Mouse (Mus musculus): ENCODE measurements around the gene Msgn1. TPM values are rescaled to one million over a fixed set of nuclear protein-coding genes. Genes with fewer than 3 reads are reported as not detected.

Msgn1 gene
- polyA plus RNA-seq, 1 experiment from 2014 or later = not detected

DNA sequence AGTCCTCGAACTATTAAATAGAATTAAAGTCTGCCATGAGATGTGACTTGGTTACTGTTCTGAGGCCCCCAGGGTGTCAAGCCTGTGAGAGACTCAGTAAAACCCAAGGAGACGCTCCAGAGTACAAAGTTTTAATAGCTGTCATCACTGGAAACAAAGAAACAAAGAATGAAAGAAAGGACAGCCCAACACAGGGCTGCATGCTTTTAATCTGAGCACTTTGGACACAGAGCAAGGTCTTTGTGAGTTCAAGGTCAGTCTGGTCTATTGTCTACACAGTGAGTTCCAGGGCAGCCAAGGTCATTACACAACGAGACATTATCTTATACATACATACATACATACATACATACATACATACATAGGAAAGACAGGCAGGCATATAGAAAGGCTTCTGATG, 7.7 kb upstream of the Msgn1 start:
- Histone ChIP-seq H3K4me3 (ENCODE audit: low read depth, low read length) (no peak overlapping the region), H3K27me3 (replicated peaks; ENCODE audit: control insufficient read depth, insufficient read depth, low read length) (no peaks in the 10 kb centered on the region), H3K27ac (ENCODE audit: low read depth, low read length) (no peak overlapping the region), H3K9ac (ENCODE audit: low read depth, low read length) (no peak overlapping the region), H3K4me2 (replicated peaks; ENCODE audit: low read depth) (no peak overlapping the region), H3K4me1 (replicated peaks; ENCODE audit: control insufficient read depth, insufficient read depth, low read length) (no peaks in the 10 kb centered on the region), H3K36me3 (ENCODE audit: control insufficient read depth, insufficient read depth) (no peaks in the 10 kb centered on the region), H3K9me3 (ENCODE audit: control insufficient read depth) (no peaks in the 10 kb centered on the region)
- TF ChIP-seq CTCF (IDR thresholded peaks at IDR 0.05; ENCODE audit: low read depth) = no peak
- WGBS = 74% methylated on average over 3 of the region's 3 CpGs
- ATAC-seq = no peak

DNA sequence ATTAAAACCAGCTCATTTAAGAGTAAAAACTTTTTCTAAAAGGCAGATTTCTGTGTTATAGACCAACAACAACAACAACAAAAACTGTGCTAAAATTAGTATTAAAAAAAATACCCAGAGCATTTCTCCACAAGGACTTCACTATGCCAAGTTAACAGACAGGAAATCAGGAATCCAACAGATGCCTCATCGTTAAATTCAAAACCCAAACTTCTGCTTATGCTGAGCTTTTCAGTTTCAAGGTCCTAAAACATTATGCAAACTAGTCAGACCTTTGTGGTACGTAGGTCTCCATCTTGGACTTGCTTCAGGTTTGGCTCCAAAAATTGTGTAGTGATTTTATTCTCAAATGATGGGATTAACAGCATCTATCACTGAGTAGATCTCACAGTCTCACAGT, 6.8 kb upstream of the Msgn1 start:
- no peak overlapping the region for H3K4me2 ChIP-seq (replicated peaks; ENCODE audit: low read depth)
- H3K27ac ChIP-seq (ENCODE audit: low read depth, low read length) = no peak overlapping the region
- no peaks in the 10 kb centered on the region for H3K27me3 ChIP-seq (replicated peaks; ENCODE audit: control insufficient read depth, insufficient read depth, low read length)
- no peak overlapping the region for H3K9ac ChIP-seq (ENCODE audit: low read depth, low read length)
- 89% methylated on average over 2 of the region's 2 CpGs for WGBS
- no peak for TF ChIP-seq CTCF (IDR thresholded peaks at IDR 0.05; ENCODE audit: low read depth)
- no peak for ATAC-seq
- no peaks in the 10 kb centered on the region for H3K9me3 ChIP-seq (ENCODE audit: control insufficient read depth)
- no peaks in the 10 kb centered on the region for H3K36me3 ChIP-seq (ENCODE audit: control insufficient read depth, insufficient read depth)
- no peak overlapping the region for H3K4me3 ChIP-seq (ENCODE audit: low read depth, low read length)
- H3K4me1 ChIP-seq (replicated peaks; ENCODE audit: control insufficient read depth, insufficient read depth, low read length) = no peaks in the 10 kb centered on the region

- no peaks in the 10 kb centered on the region for H3K9me3 ChIP-seq (ENCODE audit: control insufficient read depth)
- no peak overlapping the region for H3K9ac ChIP-seq (ENCODE audit: low read depth, low read length)
- no peaks in the 10 kb centered on the region for H3K27me3 ChIP-seq (replicated peaks; ENCODE audit: control insufficient read depth, insufficient read depth, low read length)
- no peak overlapping the region for H3K27ac ChIP-seq (ENCODE audit: low read depth, low read length)
- H3K4me1 ChIP-seq (replicated peaks; ENCODE audit: control insufficient read depth, insufficient read depth, low read length) = no peaks in the 10 kb centered on the region
- no peak for TF ChIP-seq CTCF (IDR thresholded peaks at IDR 0.05; ENCODE audit: low read depth)
- no peak overlapping the region for H3K4me3 ChIP-seq (ENCODE audit: low read depth, low read length)
- H3K4me2 ChIP-seq (replicated peaks; ENCODE audit: low read depth) = no peak overlapping the region
- H3K36me3 ChIP-seq (ENCODE audit: control insufficient read depth, insufficient read depth) = no peaks in the 10 kb centered on the region
- ATAC-seq = no peak
Observed at GRCm38 (mm10) chr12:11214776-11215175, 6.0 kb upstream of the Msgn1 start.

DNA sequence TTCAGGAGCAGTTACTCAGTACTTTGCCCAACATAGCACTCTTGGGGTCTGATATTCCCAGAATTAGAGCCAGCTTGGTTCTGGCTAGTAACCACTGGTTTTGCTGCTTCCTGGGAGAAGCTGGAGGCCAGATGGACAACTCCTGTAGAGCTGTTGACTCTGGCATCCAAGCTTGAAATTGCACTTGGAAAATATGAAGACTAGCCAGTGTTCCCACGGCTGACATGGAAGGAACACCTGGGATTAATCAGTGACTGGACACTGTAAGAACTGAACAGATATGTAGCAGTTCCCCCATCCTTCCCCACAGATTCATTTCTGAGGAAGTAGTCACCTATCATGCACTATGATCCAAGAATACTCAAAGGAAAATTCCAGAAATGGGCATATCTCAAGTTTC, 4.1 kb upstream of the Msgn1 start:
- no peak overlapping the region for H3K27ac ChIP-seq (ENCODE audit: low read depth, low read length)
- H3K9me3 ChIP-seq (ENCODE audit: control insufficient read depth) = no peaks in the 10 kb centered on the region
- TF ChIP-seq CTCF (IDR thresholded peaks at IDR 0.05; ENCODE audit: low read depth) = no peak
- H3K27me3 ChIP-seq (replicated peaks; ENCODE audit: control insufficient read depth, insufficient read depth, low read length) = no peaks in the 10 kb centered on the region
- H3K4me2 ChIP-seq (replicated peaks; ENCODE audit: low read depth) = no peak overlapping the region
- H3K4me1 ChIP-seq (replicated peaks; ENCODE audit: control insufficient read depth, insufficient read depth, low read length) = no peaks in the 10 kb centered on the region
- 70% methylated on average over 1 of the region's 1 CpGs for WGBS
- H3K36me3 ChIP-seq (ENCODE audit: control insufficient read depth, insufficient read depth) = no peaks in the 10 kb centered on the region
- ATAC-seq = no peak
- no peak overlapping the region for H3K4me3 ChIP-seq (ENCODE audit: low read depth, low read length)
- H3K9ac ChIP-seq (ENCODE audit: low read depth, low read length) = no peak overlapping the region

DNA sequence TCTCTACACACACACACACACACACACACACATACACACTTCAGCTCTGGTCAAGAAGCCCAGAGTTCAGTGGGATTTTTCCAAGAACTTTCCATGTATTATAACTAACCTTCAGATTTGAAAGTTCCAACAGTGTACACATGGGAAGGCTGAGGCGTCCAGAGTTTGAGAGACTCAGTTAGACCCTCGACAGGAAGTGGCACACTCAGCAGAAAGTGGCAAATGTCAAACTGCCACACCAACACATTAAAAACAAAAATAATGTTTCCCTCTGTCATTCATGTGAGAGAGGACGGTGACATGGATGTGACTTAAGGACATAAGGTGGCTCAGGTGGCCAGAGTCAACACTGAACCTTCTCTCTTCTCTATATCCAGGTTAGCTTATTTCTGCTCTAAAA, 1.6 kb upstream of the Msgn1 start:
- Histone ChIP-seq H3K27me3 (replicated peaks; ENCODE audit: control insufficient read depth, insufficient read depth, low read length) (no peaks in the 10 kb centered on the region), H3K4me1 (replicated peaks; ENCODE audit: control insufficient read depth, insufficient read depth, low read length) (no peaks in the 10 kb centered on the region), H3K9me3 (ENCODE audit: control insufficient read depth) (no peaks in the 10 kb centered on the region), H3K36me3 (ENCODE audit: control insufficient read depth, insufficient read depth) (no peaks in the 10 kb centered on the region), H3K4me3 (ENCODE audit: low read depth, low read length) (no peak overlapping the region), H3K9ac (ENCODE audit: low read depth, low read length) (no peak overlapping the region), H3K4me2 (replicated peaks; ENCODE audit: low read depth) (no peak overlapping the region), H3K27ac (ENCODE audit: low read depth, low read length) (no peak overlapping the region)
- TF ChIP-seq CTCF (IDR thresholded peaks at IDR 0.05; ENCODE audit: low read depth) = no peak
- 58% methylated on average over 3 of the region's 3 CpGs for WGBS
- ATAC-seq = no peak

GRCm38 (mm10) chr12:11209636-11210035, 864 bp upstream of the Msgn1 start:
- TF ChIP-seq CTCF (IDR thresholded peaks at IDR 0.05; ENCODE audit: low read depth) = no peak
- no peak for ATAC-seq
- Histone ChIP-seq H3K9ac (ENCODE audit: low read depth, low read length) (no peak overlapping the region), H3K27ac (ENCODE audit: low read depth, low read length) (no peak overlapping the region), H3K9me3 (ENCODE audit: control insufficient read depth) (no peaks in the 10 kb centered on the region), H3K27me3 (replicated peaks; ENCODE audit: control insufficient read depth, insufficient read depth, low read length) (no peaks in the 10 kb centered on the region), H3K4me1 (replicated peaks; ENCODE audit: control insufficient read depth, insufficient read depth, low read length) (no peaks in the 10 kb centered on the region), H3K4me2 (replicated peaks; ENCODE audit: low read depth) (no peak overlapping the region), H3K36me3 (ENCODE audit: control insufficient read depth, insufficient read depth) (no peaks in the 10 kb centered on the region), H3K4me3 (ENCODE audit: low read depth, low read length) (no peak overlapping the region)
- 47% methylated on average over 5 of the region's 5 CpGs for WGBS

DNA sequence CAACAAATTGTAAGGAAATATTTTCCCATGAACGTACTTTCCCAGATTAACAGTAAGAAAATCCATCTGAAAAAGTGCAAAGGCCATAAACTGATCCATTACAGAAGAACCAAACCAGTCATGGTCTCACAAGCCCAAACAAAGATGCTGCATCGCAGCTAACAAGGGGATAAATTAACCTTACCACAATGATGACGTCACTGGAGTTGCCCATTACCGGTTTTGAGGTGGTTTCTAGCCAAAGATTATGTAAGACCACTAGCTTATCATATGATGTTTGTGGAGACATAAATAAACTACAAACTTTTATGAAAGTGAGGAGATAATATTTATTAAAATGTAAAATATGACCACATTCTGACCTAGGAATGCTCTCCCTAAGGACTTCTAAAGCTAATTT, 2.5 kb downstream of the Msgn1 start:
- 75% methylated on average over 4 of the region's 4 CpGs for WGBS
- TF ChIP-seq CTCF (IDR thresholded peaks at IDR 0.05; ENCODE audit: low read depth) = no peak
- Histone ChIP-seq H3K9ac (ENCODE audit: low read depth, low read length) (no peak overlapping the region), H3K4me2 (replicated peaks; ENCODE audit: low read depth) (no peak overlapping the region), H3K27ac (ENCODE audit: low read depth, low read length) (no peak overlapping the region), H3K36me3 (ENCODE audit: control insufficient read depth, insufficient read depth) (no peaks in the 10 kb centered on the region), H3K9me3 (ENCODE audit: control insufficient read depth) (no peaks in the 10 kb centered on the region), H3K4me3 (ENCODE audit: low read depth, low read length) (no peak overlapping the region), H3K27me3 (replicated peaks; ENCODE audit: control insufficient read depth, insufficient read depth, low read length) (no peaks in the 10 kb centered on the region), H3K4me1 (replicated peaks; ENCODE audit: control insufficient read depth, insufficient read depth, low read length) (no peaks in the 10 kb centered on the region)
- no peak for ATAC-seq

All from intestine, postnatal 0 days (tissue).